Mouse (Mus musculus): ENCODE measurements around the gene Mbd3.
A peak's percentile ranks its signal among the peaks of the same experiment; 100 is the strongest.

Mbd3 gene

DNA sequence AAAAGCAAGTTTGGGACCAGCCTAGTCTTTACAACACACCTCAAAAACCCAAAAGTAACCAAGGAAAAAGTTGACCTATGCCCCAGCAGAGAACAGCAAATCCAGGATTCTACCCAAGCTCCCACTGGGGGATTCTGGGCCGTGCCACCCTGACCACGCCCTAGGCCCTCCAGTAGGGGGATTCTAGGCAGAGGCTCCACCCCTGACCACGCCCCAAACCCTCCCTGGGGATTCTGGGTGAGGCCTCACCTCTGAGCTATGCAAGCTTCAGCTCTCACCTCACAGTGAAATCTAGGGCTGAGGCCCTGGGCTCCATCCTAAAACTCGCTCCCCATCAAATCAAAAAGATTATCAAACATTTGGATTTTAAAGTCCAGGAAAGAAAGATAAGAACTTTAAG lies 24.2 kb upstream of the Mbd3 start:
- no peak for DNase-seq (ENCODE audit: low spot score)

DNA sequence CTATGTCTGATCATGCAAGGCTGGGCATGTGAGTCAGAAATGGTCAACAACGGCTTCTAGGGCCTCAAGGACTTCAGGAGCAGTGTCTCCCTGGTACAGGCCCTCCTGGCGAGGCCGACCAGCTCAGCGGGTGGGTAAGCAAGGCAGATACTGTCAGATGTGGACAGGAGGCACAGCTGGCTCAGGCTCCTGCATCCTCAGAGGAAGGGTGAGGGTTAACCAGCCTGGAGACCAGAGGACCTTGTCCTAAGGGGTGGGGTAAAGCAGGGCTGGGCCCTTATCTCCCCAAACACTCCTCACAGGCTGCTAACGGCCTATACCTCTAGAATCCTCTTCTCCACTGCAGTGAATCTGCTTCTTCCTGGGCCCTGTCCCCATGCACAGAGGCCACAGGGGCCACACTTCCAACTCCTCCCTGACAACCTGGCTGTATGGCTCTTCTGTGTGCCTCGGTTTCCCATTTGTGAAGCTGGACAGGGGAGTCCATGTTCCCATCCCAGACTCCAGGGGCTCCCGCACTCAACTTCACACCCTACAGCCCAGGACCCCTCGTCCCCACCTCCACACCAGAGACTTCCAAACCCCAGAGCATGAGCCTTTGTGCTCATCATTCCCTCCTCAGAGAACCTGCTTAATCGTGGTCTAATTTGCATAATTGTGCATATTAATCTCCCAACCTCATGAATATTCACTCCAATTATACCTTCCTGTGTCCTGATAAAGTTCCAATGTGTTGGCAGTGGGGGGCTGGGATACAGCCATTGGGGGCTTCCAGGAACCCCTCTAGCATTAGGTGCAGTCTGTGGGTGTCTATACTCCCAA lies 22.5 kb upstream of the Mbd3 start:
- no peak for DNase-seq (ENCODE audit: low spot score)

DNA sequence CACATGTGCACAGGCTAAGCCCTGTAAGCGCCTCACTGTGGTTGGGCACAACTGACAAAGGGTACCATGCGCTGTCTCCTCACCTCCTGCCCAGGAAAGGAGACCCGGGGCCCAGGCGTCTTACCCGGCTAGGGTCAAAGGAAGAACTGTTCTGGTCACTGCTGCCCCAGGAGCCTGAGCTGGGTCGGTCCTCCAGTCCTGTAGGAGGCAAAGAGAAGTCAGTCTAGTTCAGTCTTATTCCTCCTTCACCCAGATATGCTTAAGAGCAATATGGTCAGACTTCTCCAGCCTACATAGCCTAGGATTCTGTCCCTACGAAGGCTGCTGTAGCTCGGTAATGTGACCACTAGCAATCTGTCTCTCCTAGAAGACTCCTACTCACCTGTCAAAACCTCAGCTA lies 21.9 kb upstream of the Mbd3 start:
- no peak for DNase-seq (ENCODE audit: low spot score)

DNA sequence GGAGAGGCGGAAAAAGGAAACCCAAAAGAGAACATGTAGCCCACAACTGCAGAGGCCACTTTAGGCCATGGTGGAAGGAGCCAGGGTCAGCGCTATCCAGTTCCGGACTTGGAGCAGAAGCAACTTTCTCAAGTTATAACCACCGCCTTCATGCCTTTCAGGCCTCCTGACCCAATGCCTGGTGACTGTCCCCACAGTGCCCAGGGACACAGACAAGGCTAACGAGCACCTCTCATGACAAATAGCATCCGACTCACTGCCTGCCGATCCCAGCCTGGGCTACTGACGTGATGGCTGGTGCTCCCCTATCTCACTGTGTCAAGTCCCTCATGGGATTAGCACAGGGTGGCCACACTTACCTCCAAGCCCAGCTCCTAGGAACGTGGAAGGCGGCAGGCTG lies 21.4 kb upstream of the Mbd3 start:
- no peak for DNase-seq (ENCODE audit: low spot score)

DNA sequence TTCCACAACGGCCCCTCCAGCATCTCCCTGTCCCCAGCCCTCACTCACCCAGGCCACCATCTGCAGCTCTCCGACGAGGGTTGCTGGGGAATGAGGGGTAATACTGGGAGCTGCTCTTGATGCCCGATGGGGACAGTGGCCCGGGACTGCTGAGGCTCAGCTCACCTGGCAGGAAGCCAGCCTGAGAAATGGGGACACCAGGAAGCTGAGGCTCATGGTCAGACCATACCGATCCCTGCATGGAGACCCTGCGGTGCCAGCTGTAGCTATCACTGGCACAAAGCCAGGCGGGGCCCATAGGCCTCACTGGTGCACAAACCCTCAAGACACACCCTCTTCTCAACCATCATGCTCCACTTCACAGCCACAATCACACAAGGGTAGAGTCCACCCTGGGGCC lies 20.1 kb upstream of the Mbd3 start:
- no peak for DNase-seq (ENCODE audit: low spot score)

DNA sequence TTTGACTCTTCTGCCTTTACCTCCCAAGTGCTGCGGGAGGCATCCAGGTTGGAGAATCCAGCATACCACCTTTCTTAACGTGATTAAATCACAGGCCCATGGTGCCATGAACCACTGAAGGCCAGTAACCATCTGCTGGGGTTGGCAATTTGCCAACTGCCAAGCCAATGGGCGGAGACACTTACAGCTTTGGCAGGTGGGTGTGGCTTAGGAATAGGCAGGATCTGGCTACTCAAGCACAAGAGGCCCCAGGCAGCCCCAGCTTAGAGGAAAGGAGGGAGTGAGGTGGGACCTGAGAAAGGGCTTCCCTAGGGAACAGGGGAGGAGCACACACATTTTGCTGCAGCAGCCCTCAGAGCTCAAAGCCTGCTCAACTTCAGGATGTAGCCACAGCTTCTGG lies 19.0 kb upstream of the Mbd3 start:
- DNase-seq (ENCODE audit: low spot score): peak; percentile 61

DNA sequence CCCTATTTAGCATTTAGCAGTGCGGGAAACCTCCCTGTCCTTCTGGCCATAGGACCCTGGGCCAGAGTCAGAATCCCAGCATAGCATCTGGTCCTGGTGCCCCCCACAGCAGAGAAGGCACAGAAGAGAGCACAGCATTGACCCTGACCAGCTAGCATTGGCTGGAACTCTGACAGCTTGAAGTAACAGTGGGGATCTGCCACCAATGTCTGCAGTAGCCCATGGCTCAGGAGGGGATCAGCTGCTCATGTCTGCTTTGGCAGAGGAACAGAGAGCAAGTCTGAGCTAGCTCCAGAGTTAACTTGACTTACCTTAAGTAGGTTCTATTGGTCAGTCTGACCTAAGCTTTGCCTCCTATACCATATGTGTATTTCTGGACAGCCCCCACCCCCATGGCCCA lies 18.5 kb upstream of the Mbd3 start:
- no peak for DNase-seq (ENCODE audit: low spot score)

DNA sequence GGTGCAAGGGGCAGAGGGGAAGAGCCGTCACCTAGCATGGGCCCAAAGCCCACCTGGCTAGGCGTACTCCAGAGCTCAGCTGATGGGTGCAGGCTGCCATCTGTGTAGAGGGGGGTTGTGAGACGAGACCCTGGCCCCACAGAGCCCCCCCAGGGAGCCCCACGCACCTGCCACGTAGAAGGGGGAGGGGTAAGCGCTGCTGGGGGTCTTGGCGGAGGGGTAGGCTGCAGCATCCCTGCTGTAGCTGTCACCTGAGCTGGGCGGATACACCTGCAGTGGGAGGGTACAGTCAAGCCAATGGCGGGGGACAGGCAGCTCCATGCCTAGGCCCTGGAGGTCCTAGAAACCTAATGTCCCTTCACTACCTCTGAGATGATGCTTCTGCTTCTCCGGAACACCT lies 18.0 kb upstream of the Mbd3 start:
- DNase-seq (ENCODE audit: low spot score): no peak

DNA sequence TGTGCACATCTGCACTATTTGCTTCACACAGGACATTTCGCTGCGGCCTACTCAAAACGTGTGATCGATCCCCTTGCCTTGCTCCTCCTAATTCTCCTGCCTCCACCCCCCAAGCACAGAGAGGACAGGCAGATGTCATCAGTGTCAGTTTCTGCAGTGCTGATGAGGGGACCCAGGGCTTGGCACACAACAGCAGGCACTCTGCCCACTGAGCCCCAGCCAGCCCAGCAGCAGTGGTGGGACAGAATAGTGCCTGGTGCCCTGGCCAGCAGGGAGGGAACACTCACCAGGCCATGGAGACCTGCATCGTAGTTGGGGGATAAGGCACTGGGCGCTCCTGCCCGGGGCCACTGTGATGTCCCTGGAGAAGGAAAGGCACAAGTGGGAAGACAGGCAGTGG lies 16.2 kb upstream of the Mbd3 start:
- no peak for DNase-seq (ENCODE audit: low spot score)

DNA sequence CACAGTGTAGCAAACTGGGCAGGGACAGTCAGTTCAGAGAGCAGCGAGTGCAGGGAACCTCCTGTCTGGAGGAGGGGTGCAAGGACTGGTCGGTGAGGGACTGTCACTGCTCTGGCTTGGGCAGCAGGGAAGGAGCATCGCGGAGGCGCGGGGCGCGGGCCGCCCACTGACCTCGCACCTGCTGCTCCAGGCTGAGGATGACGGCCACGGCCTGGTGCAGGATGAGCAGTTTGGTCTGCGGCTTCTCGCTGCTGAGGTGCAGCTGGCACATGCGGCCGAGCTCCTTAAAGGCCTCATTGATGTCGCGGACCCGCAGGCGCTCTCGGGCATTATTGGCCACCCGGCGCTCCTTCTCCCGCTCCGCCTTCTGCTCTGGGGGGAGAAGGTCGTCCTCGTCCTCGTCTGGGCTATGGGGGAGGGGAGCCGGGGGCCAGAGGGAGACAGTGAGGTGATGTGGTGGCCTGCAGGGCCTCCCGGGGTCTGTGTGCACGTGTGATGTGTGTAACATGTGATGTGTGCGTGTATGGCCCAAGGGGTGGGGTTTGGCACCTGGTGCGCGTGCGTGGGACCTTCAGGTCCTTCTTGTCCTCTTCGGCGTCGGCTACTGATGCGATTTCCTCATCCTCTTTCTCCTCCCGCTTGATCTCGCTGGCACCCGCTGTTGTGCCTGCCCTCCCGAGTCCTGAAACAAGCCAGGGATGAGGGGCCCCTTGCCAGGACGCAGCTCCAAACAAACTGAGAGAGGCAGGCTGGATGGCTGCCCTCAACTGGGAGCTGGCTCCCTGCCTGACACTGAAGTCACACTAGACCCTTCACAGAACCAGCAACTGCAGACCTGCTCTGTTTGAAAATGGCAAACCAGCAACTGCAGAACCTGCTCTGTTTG lies 13.5 kb upstream of the Mbd3 start:
- no peak for DNase-seq (ENCODE audit: low spot score)

DNA sequence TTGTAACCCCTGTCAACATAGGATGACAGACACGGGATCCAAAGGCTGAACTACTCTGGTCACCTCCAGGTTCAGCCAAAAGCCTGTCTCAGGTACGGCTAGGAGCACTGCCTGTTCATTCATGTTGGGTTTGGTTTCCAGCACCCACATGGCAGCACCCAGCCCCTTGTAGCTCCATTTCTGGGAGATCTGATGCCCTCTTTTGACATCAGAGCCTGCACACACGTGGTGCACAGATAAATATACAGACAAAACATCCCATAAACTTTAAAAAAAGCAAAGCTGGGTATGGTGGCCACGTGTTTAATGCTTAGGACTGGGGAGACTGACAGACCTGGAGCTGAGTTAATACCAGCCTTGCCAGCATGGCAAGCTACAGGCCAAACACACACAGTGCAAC lies 8.6 kb upstream of the Mbd3 start:
- DNase-seq (ENCODE audit: low spot score): no peak

DNA sequence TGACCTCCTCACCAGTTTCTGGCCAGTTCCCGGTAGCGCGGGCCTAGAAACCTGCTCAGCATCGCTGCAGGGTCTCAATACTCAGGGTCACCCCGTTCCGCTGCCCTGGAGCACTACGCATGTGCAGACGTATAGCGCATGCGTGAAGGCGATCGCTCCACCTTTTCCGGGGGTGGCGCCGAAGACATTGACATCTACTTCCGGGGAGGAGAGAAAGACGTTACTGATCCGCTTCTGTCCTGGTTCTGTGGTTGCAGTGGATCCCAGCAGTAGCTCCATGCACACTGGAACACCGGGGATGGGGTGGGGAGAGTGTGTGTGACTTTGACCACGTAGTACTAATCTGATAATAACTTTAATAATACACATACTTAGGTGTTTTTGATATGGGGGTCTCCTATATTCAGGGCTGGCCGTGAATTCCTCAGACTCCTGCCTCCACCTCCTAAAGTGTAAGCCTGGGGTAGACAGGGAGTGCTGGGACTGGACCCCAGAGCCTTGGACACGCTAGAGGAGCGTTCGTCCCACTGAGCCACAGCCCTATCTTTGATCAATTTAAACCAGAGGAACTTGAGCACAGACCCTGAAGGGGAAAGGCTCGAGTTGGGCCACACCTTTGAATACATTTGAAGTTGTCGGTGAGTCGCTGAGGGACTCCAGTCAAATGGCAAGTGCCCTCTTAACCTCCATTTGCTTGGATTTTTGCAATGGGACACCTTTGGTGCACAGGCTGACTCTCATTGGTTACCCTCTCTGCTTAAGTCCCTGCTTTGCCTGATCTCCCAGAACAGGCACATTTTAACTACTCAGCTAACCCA lies 7.5 kb upstream of the Mbd3 start, which contains the start of gene Uqcr11:
Uqcr11 (minus strand) TSS at position 147 of the 818 bp plus-strand sequence.
- DNase-seq (ENCODE audit: low spot score): peak; percentile 94

DNA sequence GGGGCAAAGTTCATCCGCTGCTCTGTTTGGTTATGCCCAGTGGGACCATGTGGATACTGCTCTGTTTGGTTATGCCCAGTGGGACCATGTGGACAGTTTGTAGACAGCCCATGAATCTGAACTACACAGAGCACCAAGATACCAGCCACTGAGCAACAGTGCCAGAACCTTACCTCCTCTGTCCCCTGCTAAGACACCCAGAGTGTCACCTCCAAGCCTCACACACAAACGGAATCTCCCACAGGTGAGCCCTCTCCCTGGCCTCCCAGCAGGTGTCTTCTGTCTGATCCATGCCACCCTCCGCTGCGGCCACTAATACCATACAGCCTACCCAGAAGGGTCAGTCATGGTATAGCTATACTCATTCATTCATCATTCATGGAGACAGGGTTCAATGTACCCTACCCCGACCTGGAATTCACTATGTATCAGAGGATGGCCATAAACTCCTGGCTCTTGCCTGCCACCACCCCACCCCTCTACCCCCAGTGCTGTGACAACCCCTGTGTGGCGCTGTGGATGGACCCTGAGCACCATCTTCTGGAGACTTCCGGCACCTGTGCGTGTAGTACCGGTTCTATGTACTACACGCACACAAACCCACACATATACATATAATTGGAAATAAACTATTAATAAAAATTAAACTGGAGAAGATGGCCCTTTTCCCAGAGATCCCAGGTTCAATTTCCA lies 6.3 kb upstream of the Mbd3 start:
- DNase-seq (ENCODE audit: low spot score): no peak

DNA sequence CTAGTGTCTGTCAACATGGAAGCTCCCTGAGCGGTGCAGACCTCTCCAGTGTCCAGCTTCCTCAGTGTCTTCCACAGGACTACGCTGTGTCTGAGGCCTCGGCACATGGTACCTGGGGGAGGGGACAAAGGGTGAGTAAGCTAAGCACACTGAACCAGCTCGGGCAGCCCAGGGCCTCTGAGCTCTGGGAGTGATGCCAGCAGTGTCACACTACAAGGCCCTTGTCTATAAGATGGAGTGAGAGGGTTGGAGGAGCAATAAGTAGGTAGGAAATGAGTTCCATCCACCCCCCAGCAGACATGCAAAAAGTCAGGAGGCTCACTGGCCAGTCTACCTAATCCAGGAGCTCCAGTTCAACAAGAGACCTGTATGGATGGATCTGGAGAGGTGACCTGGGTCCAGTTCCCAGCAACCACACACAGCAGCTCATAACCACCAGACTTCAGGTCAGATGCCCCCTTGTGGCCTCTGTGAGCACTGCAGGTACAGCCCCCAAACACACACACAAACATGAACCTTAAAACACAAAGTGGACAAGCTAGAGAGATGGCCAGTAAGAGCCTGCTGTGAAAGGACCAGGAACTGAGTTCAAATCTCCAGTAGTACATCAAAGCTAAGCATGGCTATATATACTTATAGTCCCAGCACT lies 3.8 kb upstream of the Mbd3 start:
- DNase-seq (ENCODE audit: low spot score): peak; percentile 63

DNA sequence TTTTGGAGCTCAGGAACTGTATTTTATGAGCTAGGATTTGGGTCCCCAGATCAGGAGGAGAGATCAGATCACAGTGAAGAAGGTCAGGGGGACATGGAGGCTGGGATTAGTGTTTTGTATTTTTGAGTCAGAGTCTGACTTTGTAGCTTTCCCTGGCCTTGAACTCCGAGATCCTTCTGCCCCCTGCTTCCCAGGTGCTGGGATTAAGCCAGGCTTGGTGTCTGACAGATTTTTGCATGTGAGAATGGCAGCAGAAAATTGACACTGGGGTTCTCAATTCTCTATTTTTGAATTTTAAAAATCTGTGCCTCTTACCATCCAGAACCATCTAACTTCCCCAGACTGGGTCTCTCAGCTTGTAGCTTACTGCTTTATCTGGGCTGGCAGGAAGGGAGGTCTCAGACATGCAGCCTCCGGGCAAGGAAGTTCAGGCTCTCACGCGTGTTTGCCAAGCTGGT lies 1.4 kb upstream of the Mbd3 start:
- DNase-seq (ENCODE audit: low spot score): no peak

DNA sequence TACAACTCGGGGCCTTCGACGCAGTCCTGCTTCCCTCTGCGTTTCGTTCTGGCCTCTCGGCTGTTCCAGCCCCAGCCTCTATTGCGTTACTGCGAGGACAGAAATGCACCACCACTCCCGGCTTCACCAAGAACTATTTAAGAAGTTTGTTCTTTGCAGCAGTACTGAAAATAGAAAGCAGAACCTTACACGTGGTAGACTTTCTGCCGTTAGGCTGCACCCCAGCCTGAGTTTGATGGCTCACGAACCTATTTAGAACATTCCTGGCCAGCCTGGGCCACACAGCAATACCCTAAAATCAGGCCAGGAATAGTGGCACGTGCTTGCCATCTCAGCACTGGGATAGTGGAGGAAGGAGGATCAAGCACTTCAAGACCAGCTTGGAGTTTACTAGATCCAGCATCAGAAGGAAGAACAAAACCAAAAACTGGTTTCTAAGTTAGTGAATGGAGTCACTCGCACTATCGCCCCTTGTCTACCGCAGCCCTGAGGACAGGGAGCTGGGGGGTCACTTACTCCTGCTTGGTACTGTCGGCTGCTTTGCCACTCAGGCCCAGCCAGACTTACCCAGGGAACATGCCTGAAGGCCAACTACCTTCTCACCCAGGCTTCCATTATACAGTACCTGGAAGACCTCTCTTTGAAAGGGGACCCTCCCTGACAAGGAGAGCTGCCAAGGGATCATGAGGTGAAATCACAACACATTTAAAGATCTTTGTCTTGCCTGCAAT lies 788 bp upstream of the Mbd3 start:
- DNase-seq (ENCODE audit: low spot score): no peak

DNA sequence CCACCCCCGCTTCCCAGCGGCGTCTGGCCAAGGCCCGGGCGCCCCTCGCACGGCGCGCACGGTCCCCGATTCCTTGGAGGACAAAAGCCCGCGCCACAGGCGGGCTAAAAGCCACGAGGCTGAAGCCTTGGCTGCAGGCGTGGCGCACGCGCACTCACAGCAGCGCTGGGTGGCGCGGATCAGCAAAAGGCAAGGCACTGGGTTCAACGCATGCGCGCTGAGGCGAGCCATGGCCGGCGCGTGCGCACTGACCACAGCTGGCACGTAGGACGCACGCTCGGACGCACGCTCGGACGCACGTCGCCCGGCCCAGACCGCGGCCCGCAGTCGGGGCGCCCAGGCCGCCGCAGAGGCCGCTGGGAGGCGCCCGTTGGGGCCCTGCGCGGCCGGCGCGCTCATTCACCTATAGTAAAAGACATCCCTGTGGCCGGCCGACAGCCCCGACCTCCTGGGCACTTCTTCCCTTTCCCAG lies 595 bp downstream of the Mbd3 start:
- DNase-seq (ENCODE audit: low spot score): peak; percentile 98

DNA sequence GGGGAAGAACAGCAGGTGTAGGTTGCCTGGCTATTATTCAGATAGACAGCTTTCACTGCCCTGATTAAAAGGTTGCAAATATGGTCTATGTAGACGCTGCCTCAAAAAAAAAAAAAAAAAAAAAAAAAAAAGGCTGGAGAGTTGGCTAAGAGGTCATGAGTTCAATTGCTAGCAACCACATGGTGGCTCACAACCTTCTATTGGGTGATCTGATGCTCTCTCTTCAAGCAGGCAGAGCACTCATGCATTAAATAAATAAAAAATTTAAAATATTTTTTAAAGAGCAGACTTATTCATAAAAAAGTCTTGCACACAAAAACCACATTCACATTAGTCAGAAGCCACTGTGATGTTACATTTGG lies 1.2 kb downstream of the Mbd3 start:
- peak; percentile 56 for DNase-seq (ENCODE audit: low spot score)

DNA sequence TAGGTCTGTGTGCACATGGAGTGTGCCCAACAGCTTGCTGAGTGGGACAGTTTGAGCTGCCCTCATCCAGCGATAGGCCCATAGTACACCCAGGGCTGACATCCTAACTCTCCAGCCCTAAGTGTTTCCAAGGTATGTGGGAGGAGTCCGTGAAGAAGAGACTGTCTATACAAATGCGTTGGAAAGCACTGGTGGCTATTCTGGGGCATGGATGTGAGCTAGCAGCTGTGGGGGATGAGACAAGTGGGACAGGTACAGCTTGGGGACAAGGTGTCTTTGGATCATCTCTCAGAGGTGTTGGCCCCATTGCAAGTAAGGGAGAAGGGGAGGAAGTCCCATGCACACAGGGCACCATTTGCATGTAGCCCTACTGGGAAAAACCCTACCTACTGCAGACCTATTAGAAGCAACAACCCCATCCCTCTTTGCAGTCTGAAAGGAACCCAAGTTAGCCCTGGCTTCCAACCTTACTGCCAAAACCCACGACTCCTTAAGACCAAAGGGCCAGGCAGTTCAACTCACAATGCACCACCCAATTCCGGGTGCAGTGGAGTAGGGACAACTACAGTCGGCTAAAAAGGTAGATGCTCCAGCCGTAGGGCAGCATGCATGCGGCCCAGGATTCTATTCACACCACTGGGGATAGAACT lies 1.7 kb downstream of the Mbd3 start:
- DNase-seq (ENCODE audit: low spot score): no peak
